Mouse (Mus musculus) intestine, embryonic 16.5 days (tissue): ENCODE measurements around the gene Filip1l. TPM values are rescaled to one million over a fixed set of nuclear protein-coding genes. Genes with fewer than 3 reads are reported as not detected.

Experiments
- ATAC-seq: fragments of 200-750 bp; cut with Nextera tagmentation; 2 replicates; pipeline ENCODE4 v1.8.0; 2017; ENCODE audit warnings: moderate TSS enrichment, moderate library complexity
- H3K27ac ChIP-seq: fragments of 300-500 bp; sonication (generic); 2 replicates; pipeline ENCODE4 v1.5.1; 2014; ENCODE audit warnings: mild to moderate bottlenecking, low read length
- H3K27me3 ChIP-seq: fragments of 300-500 bp; sonication (generic); replicated peaks from 2 replicates; pipeline ENCODE4 v1.6.1; 2014; ENCODE audit warnings: low read length, control low read depth, mixed read lengths; ENCODE audit not compliant: control insufficient read depth, insufficient read depth
- H3K36me3 ChIP-seq: fragments of 300-500 bp; sonication (generic); 2 replicates; pipeline ENCODE4 v1.6.1; 2014; ENCODE audit warnings: low read length, control low read depth; ENCODE audit not compliant: control insufficient read depth, insufficient read depth
- H3K4me1 ChIP-seq: fragments of 300-500 bp; sonication (generic); 2 replicates; pipeline ENCODE4 v1.6.1; 2014; ENCODE audit warnings: low read length, control low read depth, mixed read lengths; ENCODE audit not compliant: control insufficient read depth, insufficient read depth
- H3K4me2 ChIP-seq: fragments of 300-500 bp; sonication (generic); 2 replicates; pipeline ENCODE4 v1.6.1; 2014; ENCODE audit warnings: low read depth, low read length, control low read depth
- H3K4me3 ChIP-seq: fragments of 300-500 bp; sonication (generic); 2 replicates; pipeline ENCODE4 v1.5.1; 2014; ENCODE audit warnings: mild to moderate bottlenecking, low read length
- H3K9ac ChIP-seq: fragments of 300-500 bp; sonication (generic); 2 replicates; pipeline ENCODE4 v1.6.1; 2014; ENCODE audit warnings: low read depth, low read length
- H3K9me3 ChIP-seq: fragments of 300-500 bp; sonication (generic); 2 replicates; pipeline ENCODE4 v1.6.1; 2016; ENCODE audit warnings: low read length, control low read depth; ENCODE audit not compliant: control insufficient read depth
- WGBS: fragments of 180-500 bp; shearing (Covaris S2); extraction: QIAGEN DNeasy Blood & Tissue Kit; methylation state at CpG from one replicate; pipeline ENCODE4 v1.1.7; 2014; 5-methylcytosine and 5-hydroxymethylcytosine counted together
- polyA plus RNA-seq: library from polyadenylated mRNA; unstranded; fragments of >200 nt; fragmentation: Nextera tagmentation; extraction: Ambion mirVana; gene quantifications from 2 replicates; pipeline ENCODE4 v1.2.1, GENCODE M21; 2015

Gene Filip1l
- 30.4 and 31.9 TPM in 2 replicates for polyA plus RNA-seq

GRCm38 (mm10) chr16:57352751-57353150 is at the start of gene Filip1l:
TSS of gene Filip1l (plus strand) at chr16:57353093.
- H3K4me3 ChIP-seq, result no peak within 1 kb of the TSS
- no peaks in the 10 kb centered on the region for H3K36me3 ChIP-seq
- ATAC-seq, result no peak
- no peaks in the 10 kb centered on the region for H3K9me3 ChIP-seq
- no peak within 1 kb of the TSS for H3K4me2 ChIP-seq
- WGBS, result 81% methylated on average over 6 of the region's 6 CpGs
- H3K27me3 ChIP-seq, result no peaks in the 10 kb centered on the region
- H3K9ac ChIP-seq, result no peak within 1 kb of the TSS
- no peak within 1 kb of the TSS for H3K27ac ChIP-seq
- H3K4me1 ChIP-seq, result no peaks in the 10 kb centered on the region

DNA sequence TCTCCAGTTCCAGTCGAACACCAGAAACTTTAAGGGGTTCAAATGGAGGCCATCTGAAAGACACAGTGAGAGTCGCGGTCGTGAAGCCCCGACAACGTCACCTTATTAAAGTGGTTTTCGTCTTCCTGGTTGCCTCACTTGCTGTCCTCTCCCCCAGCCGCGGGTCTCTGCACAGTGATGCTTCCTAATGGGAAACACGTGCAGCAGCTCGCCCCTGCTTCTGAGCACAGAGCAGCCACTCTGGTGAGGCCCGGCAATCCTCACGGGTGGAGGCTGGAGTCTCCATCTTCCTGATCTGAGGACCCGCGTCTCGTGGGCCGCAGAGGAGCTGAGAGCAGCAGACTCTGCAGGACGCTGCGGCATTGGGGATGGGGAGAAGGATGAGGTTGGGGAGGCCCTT is 49.2 kb upstream of the Filip1l start:
- Histone ChIP-seq H3K4me1 (0 out of 2 replicates have a peak, but pooled peaks cover 2% of the 10 kb centered on the region), H3K9ac (no peak overlapping the region), H3K4me3 (no peak overlapping the region), H3K9me3 (no peaks in the 10 kb centered on the region), H3K27ac (no peak overlapping the region), H3K27me3 (no peaks in the 10 kb centered on the region), H3K36me3 (no peaks in the 10 kb centered on the region), H3K4me2 (no peak overlapping the region)
- ATAC-seq, result no peak
- 73% methylated on average over 19 of the region's 19 CpGs for WGBS

GRCm38 (mm10) chr16:57305463-57305862 is 47.4 kb upstream of the Filip1l start:
- Histone ChIP-seq H3K27ac (no peak overlapping the region), H3K36me3 (no peaks in the 10 kb centered on the region), H3K9me3 (no peaks in the 10 kb centered on the region), H3K27me3 (no peaks in the 10 kb centered on the region), H3K9ac (no peak overlapping the region), H3K4me2 (no peak overlapping the region), H3K4me1 (0 out of 2 replicates have a peak, but pooled peaks cover 2% of the 10 kb centered on the region), H3K4me3 (no peak overlapping the region)
- ATAC-seq, result no peak
- WGBS, result 78% methylated on average over 6 of the region's 6 CpGs

DNA sequence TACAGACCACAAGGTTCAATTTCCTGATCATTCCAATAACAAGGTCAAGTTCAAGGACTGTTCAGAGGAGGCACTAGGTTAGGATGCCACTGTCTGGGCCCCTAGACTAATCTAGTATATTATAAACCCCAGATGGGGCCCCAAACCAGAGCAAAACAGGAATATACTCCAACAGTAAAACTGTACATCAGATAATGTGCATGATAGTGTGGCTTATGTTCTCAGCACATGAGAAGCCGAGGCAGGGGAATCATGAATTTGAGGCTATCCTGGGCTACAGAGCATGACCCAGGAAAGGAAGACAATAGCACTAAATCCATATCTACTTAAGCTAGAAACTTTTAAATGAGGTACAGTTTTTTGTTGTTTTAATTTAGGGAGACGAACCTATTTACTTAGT is 40.8 kb upstream of the Filip1l start:
- H3K27me3 ChIP-seq, result no peaks in the 10 kb centered on the region
- H3K9ac ChIP-seq, result no peak overlapping the region
- no peak overlapping the region for H3K4me3 ChIP-seq
- no peaks in the 10 kb centered on the region for H3K9me3 ChIP-seq
- no peak for ATAC-seq
- H3K27ac ChIP-seq, result no peak overlapping the region
- 81% methylated on average over 2 of the region's 2 CpGs for WGBS
- no peak overlapping the region for H3K4me2 ChIP-seq
- H3K4me1 ChIP-seq, result no peaks in the 10 kb centered on the region
- no peaks in the 10 kb centered on the region for H3K36me3 ChIP-seq

DNA sequence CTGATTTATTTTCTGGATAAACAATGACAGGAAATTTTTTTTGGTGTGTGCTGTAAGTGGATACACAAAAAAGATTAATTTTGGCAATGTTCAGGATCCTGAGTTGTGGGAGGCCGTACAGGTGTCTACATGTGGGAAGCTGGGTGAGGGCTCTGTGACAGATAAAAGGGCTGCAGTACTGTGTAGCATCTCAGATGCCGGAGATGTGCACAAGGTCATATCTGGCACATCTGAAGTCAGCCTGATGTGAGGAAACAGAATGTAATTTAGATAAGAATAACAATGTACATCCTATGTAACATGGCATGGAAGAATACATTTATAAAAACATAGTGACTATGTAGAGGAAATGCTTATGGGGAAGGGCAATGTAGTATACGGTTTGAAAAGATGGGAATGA is 39.4 kb upstream of the Filip1l start:
- Histone ChIP-seq H3K36me3 (no peaks in the 10 kb centered on the region), H3K9ac (no peak overlapping the region), H3K9me3 (no peaks in the 10 kb centered on the region), H3K4me1 (peaks cover 5% of the 10 kb centered on the region; the same call in 1 of the 2 replicates), H3K27ac (no peak overlapping the region), H3K27me3 (no peaks in the 10 kb centered on the region), H3K4me3 (no peak overlapping the region), H3K4me2 (no peak overlapping the region)
- 73% methylated on average over 3 of the region's 3 CpGs for WGBS
- no peak for ATAC-seq

DNA sequence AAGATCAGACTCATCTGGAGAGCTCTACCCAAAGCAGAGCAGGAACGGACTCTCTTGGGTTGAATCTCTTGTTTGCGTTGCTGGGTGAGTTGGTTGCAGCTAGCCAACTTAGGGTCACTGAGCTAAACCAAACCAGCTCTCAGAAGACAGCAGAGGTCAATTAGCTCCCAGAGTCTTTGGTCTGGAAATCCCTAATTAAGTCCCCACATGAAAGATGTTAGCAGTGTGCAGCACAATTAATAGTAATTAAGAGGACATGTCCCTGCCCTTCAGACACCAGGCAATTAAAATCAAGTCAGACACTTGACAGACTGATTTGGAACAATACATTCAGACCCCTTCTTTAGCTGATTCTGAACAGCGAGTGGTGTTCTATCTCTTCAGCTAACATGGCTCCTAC is 38.7 kb upstream of the Filip1l start:
- ATAC-seq, result no peak
- no peaks in the 10 kb centered on the region for H3K36me3 ChIP-seq
- H3K27ac ChIP-seq, result no peak overlapping the region
- no peak overlapping the region for H3K9ac ChIP-seq
- 84% methylated on average over 3 of the region's 3 CpGs for WGBS
- H3K27me3 ChIP-seq, result no peaks in the 10 kb centered on the region
- no peak overlapping the region for H3K4me2 ChIP-seq
- H3K9me3 ChIP-seq, result no peaks in the 10 kb centered on the region
- peaks cover 5% of the 10 kb centered on the region for H3K4me1 ChIP-seq
- H3K4me3 ChIP-seq, result no peak overlapping the region

- Histone ChIP-seq H3K4me3 (no peak overlapping the region), H3K36me3 (no peaks in the 10 kb centered on the region), H3K4me1 (peaks cover 5% of the 10 kb centered on the region), H3K27me3 (no peaks in the 10 kb centered on the region), H3K9ac (no peak overlapping the region), H3K27ac (peak overlapping the region; percentile 6; the same call in 1 of the 2 replicates), H3K9me3 (no peaks in the 10 kb centered on the region), H3K4me2 (no peak overlapping the region)
- 75% methylated on average over 9 of the region's 9 CpGs for WGBS
- no peak for ATAC-seq
These were observed 37.9 kb upstream of the Filip1l start for GRCm38 (mm10) chr16:57315026-57315425.

GRCm38 (mm10) chr16:57317127-57317526 is 35.8 kb upstream of the Filip1l start:
- H3K27me3 ChIP-seq, result no peaks in the 10 kb centered on the region
- no peak for ATAC-seq
- no peaks in the 10 kb centered on the region for H3K36me3 ChIP-seq
- peaks cover 5% of the 10 kb centered on the region for H3K4me1 ChIP-seq
- H3K4me3 ChIP-seq, result no peak overlapping the region
- no peak overlapping the region for H3K27ac ChIP-seq
- H3K4me2 ChIP-seq, result no peak overlapping the region
- no peaks in the 10 kb centered on the region for H3K9me3 ChIP-seq
- no peak overlapping the region for H3K9ac ChIP-seq
- WGBS, result 68% methylated on average over 4 of the region's 4 CpGs

- peak overlapping the region; percentile 39 for H3K27ac ChIP-seq
- no peaks in the 10 kb centered on the region for H3K27me3 ChIP-seq
- H3K36me3 ChIP-seq, result no peaks in the 10 kb centered on the region
- no peak overlapping the region for H3K4me2 ChIP-seq
- WGBS, result 38% methylated on average over 13 of the region's 13 CpGs
- H3K9me3 ChIP-seq, result no peaks in the 10 kb centered on the region
- peak; percentile 70 for ATAC-seq
- H3K9ac ChIP-seq, result no peak overlapping the region
- H3K4me1 ChIP-seq, result peaks cover 5% of the 10 kb centered on the region
- H3K4me3 ChIP-seq, result no peak overlapping the region
These were observed 34.8 kb upstream of the Filip1l start for GRCm38 (mm10) chr16:57317882-57318636.
